In the genomic region with DNA sequence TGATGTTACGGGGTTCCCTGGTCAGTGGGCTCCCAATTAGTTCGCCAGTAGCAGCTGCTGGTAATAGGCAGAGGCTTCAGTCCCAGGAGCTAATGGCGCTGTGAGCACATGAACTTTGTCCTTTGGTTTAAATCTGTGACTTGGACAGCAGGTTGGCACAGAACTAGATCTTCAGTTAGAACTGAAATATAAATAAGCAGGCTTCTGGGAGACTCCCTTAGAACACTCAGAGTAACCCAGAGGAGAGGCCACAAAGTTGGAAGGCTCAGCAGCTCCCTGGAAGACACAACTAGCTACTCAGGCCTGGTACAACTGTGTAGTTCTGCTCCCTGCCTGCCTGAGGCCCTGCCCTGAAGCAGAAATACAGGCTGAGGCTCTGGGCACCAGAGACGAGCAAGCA, we compare ENCODE assay signal across 13 mouse cellular contexts.
DNase-seq lines count a peak whose midpoint lies in the region; ATAC-seq and TF ChIP-seq lines count a peak whose summit lies in the region.
"Had no signal": no experiment of that assay in that cellular context is flagged by ENCODE, and none has a peak within 500 bp of the region (broad histone marks: within the 10 kb centered on the region; RNA-seq: fewer than 3 reads in every experiment).

No protein-coding gene starts in this region.

- H3K27ac ChIP-seq in brown adipose tissue, adult 24 weeks (replicated peaks; ENCODE audit: low read depth, low read length): peak overlapping the region; percentile 66
- H3K27ac ChIP-seq in hindbrain, embryonic 14.5 days: peak overlapping the region; percentile 55; the same call in 1 of the 2 replicates
- no peak overlapping the region for H3K27ac ChIP-seq in thymus, adult 2 months (ENCODE audit: control insufficient read depth, insufficient read depth, low read length)
- H3K27ac ChIP-seq: macrophage had no signal

- peaks cover 21% of the 10 kb centered on the region for H3K4me1 ChIP-seq in brown adipose tissue, adult 24 weeks (ENCODE audit: control insufficient read depth, insufficient read depth, insufficient read length, low read length)
- peaks cover 45% of the 10 kb centered on the region for H3K4me1 ChIP-seq in hindbrain, embryonic 14.5 days (replicated peaks; ENCODE audit: control insufficient read depth, insufficient read depth, low read length)
- H3K4me1 ChIP-seq in thymus, adult 2 months (replicated peaks; ENCODE audit: control insufficient read depth, insufficient read depth, low read length): peaks cover 5% of the 10 kb centered on the region

- 65% methylated on average over 4 of the region's 4 CpGs for WGBS in hindbrain, embryonic 14.5 days
- 91% methylated on average over 4 of the region's 4 CpGs for WGBS in thymus, adult 2 months

- TF ChIP-seq POLR2A in thymus, adult 2 months (IDR thresholded peaks at IDR 0.05; ENCODE audit: control insufficient read depth, extremely low read depth, insufficient read depth, low read length, poor library complexity): no peak

- H3K9ac ChIP-seq in hindbrain, embryonic 14.5 days: no peak overlapping the region

- no peaks in the 10 kb centered on the region for H3K36me3 ChIP-seq in hindbrain, embryonic 14.5 days (replicated peaks; ENCODE audit: control insufficient read depth, insufficient read depth)
- no peaks in the 10 kb centered on the region for H3K36me3 ChIP-seq in thymus, adult 2 months (ENCODE audit: control insufficient read depth, insufficient read depth, low read length)

- DNase-seq in kidney, adult 11 months: peak; percentile 56
- no peak for DNase-seq in kidney, postnatal 10 days
- no peak for DNase-seq in hindbrain, embryonic 14.5 days (ENCODE audit: low spot score)
- peak; percentile 58 to 67 for DNase-seq in kidney, postnatal 36 days
- DNase-seq in heart, adult 9 months (ENCODE audit: low spot score in 2 of 2): no peak
- DNase-seq in thymus, adult 2 months: no peak
- DNase-seq in left cerebral cortex, adult 11 months (ENCODE audit: low spot score): no peak
- DNase-seq: heart, adult 18-20 months; right cerebral cortex, postnatal 4 days had no signal

- no peaks in the 10 kb centered on the region for H3K9me3 ChIP-seq in hindbrain, embryonic 14.5 days (ENCODE audit: control insufficient read depth, low read length)

- H3K27me3 ChIP-seq in hindbrain, embryonic 14.5 days (ENCODE audit: control insufficient read depth, insufficient read depth, low read length): no peaks in the 10 kb centered on the region
- H3K27me3 ChIP-seq in thymus, adult 2 months (ENCODE audit: control insufficient read depth, insufficient read depth, low read length): no peaks in the 10 kb centered on the region

- no peak overlapping the region for H3K4me3 ChIP-seq in brown adipose tissue, adult 24 weeks (ENCODE audit: insufficient read depth, low read depth, low read length)
- H3K4me3 ChIP-seq in hindbrain, embryonic 14.5 days (replicated peaks; ENCODE audit: low read length): no peak overlapping the region
- no peak overlapping the region for H3K4me3 ChIP-seq in thymus, adult 2 months (ENCODE audit: control insufficient read depth, insufficient read depth, low read length)
- H3K4me3 ChIP-seq: erythroblast, embryonic 14.5 days had no signal

- no peak for TF ChIP-seq CTCF in thymus, adult 2 months (IDR thresholded peaks at IDR 0.05; ENCODE audit: borderline replicate concordance, control insufficient read depth, extremely low read depth, insufficient read depth, low read length, poor library complexity)

- no peak for ATAC-seq in hindbrain, embryonic 14.5 days (ENCODE audit: low FRiP score)

- H3K4me2 ChIP-seq in hindbrain, embryonic 14.5 days (replicated peaks): no peak overlapping the region
- H3K4me2 ChIP-seq: liver, embryonic 11.5 days had no signal

Comparison
In these comparisons a context has a peak if more than half of its experiments do, and no peak if none do; other contexts are left out.
1. DNase-seq: peak in kidney, adult 11 months (single experiment) and kidney, postnatal 36 days (2 of 2); none in kidney, postnatal 10 days (single experiment), hindbrain, embryonic 14.5 days (single experiment), heart, adult 9 months (0 of 2), thymus, adult 2 months (single experiment) and left cerebral cortex, adult 11 months (single experiment).